Comparison of ENCODE assay signal across 9 mouse cellular contexts in the genomic region with DNA sequence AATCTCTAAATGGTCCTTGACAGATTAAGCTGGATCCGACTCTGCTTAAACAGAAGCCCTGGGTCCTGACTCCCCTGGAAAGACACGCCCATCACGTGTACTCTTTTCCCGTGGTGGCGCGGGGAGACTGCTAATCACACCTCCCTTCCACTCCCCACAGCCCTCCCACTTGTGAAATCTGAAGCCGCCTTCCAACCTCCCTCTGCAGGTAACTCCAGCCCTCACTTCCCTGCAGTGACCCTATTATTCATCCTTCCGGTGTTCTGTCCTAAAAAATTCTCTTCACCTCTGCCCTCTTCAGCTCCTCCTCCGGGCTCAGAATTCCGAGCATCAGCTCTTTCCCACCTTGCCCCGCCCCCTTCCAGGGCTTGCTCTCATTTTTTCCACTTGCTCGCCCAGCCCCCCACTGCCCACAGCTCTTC. TPM values are rescaled to one million over a fixed set of nuclear protein-coding genes. Genes with fewer than 3 reads are reported as not detected.
DNase-seq lines count a peak whose midpoint lies in the region; ATAC-seq and TF ChIP-seq lines count a peak whose summit lies in the region.
"Had no signal": no experiment of that assay in that cellular context is flagged by ENCODE, and none has a peak within 500 bp of the region (broad histone marks: within the 10 kb centered on the region; RNA-seq: fewer than 3 reads in every experiment).

No protein-coding gene starts in this region.

- H3K4me3 ChIP-seq in ES-E14 (ENCODE audit: insufficient read depth in 1 of 2, low read depth in 1 of 2, low read length in 2 of 2, poor library complexity in 1 of 2, severe bottlenecking in 1 of 2): peak overlapping the region in 1 of 2 experiments; percentile 42; a peak in 2 of 4 replicates
- H3K4me3 ChIP-seq in intestine, postnatal 0 days (ENCODE audit: low read depth, low read length): no peak overlapping the region
- H3K4me3 ChIP-seq: liver, embryonic 13.5 days had no signal

- no peak overlapping the region; the same call in 1 of the 2 replicates for H3K9ac ChIP-seq in ES-E14 (ENCODE audit: insufficient read depth, low read depth, low read length, poor library complexity, severe bottlenecking)
- H3K9ac ChIP-seq in intestine, postnatal 0 days (ENCODE audit: low read depth, low read length): peak overlapping the region; percentile 37; the same call in 1 of the 2 replicates
- H3K9ac ChIP-seq: liver, embryonic 13.5 days had no signal

- H3K9me3 ChIP-seq in ES-E14 (ENCODE audit: control insufficient read depth, insufficient read depth, low read depth, low read length): no peaks in the 10 kb centered on the region
- H3K9me3 ChIP-seq in intestine, postnatal 0 days (ENCODE audit: control insufficient read depth): no peaks in the 10 kb centered on the region
- H3K9me3 ChIP-seq: liver, embryonic 13.5 days had no signal

- H3K27me3 ChIP-seq in intestine, postnatal 0 days (replicated peaks; ENCODE audit: control insufficient read depth, insufficient read depth, low read length): no peaks in the 10 kb centered on the region

- TF ChIP-seq CTCF in intestine, postnatal 0 days (IDR thresholded peaks at IDR 0.05; ENCODE audit: low read depth): no peak

- peak overlapping the region; percentile 46 for H3K4me2 ChIP-seq in intestine, postnatal 0 days (replicated peaks; ENCODE audit: low read depth)
- H3K4me2 ChIP-seq: liver, embryonic 13.5 days had no signal

- H3K4me1 ChIP-seq in ES-E14 (ENCODE audit: control insufficient read depth in 2 of 2, insufficient read depth in 2 of 2, low read length in 2 of 2, poor library complexity in 1 of 2): peaks cover 12 to 42% of the 10 kb centered on the region in 2 experiments
- no peaks in the 10 kb centered on the region; the same call in 1 of the 2 replicates for H3K4me1 ChIP-seq in intestine, postnatal 0 days (replicated peaks; ENCODE audit: control insufficient read depth, insufficient read depth, low read length)

- under 1% methylated on average over 12 of the region's 12 CpGs for WGBS in intestine, postnatal 0 days

- DNase-seq in ES-E14 (ENCODE audit: low read depth, low spot score): peak; percentile 91
- peak; percentile 53 for DNase-seq in embryo, embryonic 9.5 days (ENCODE audit: extremely low spot score)
- DNase-seq in lung, postnatal 36 days: peak; percentile 78
- DNase-seq in frontal cortex, postnatal 14 days (ENCODE audit: low spot score in 2 of 2): no peak
- no peak for DNase-seq in right cerebral cortex, adult 2 months (ENCODE audit: low spot score in 2 of 2)
- no peak for DNase-seq in left cerebral cortex, adult 11 months (ENCODE audit: low spot score)
- no peak for DNase-seq in frontal cortex, postnatal 25 days (ENCODE audit: low spot score in 2 of 2)
- DNase-seq: liver, embryonic 13.5 days had no signal

- ATAC-seq in intestine, postnatal 0 days: 0 out of 2 replicates have a peak, but pooled peaks have one; percentile 19

- H3K36me3 ChIP-seq in ES-E14 (ENCODE audit: control insufficient read depth, insufficient read depth, low read length, poor library complexity, severe bottlenecking): no peaks in the 10 kb centered on the region
- H3K36me3 ChIP-seq in intestine, postnatal 0 days (ENCODE audit: control insufficient read depth, insufficient read depth): no peaks in the 10 kb centered on the region
- H3K36me3 ChIP-seq: liver, embryonic 13.5 days had no signal

- in situ Hi-C loops in ES-E14 (cut with MboI; ENCODE audit: low sequenced_read_pairs in 2 of 2, unreplicated experiment in 2 of 2): no loop called here

- H3K27ac ChIP-seq in ES-E14 (ENCODE audit: insufficient read depth, low read depth, low read length, poor library complexity, severe bottlenecking): peak overlapping the region; percentile 73; the same call in 1 of the 2 replicates
- no peak overlapping the region for H3K27ac ChIP-seq in intestine, postnatal 0 days (ENCODE audit: low read depth, low read length)
- H3K27ac ChIP-seq: liver, embryonic 13.5 days had no signal

TF ChIP-seq in ES-E14, 5 proteins besides CTCF, POLR2A, EP300 and RAD21:
- no peak for TF ChIP-seq MAFK (IDR thresholded peaks at IDR 0.05; ENCODE audit: insufficient read depth, low read depth, low read length)
- peak; percentile 43; the same call in 1 of the 2 replicates for TF ChIP-seq ZNF384 (IDR thresholded peaks at IDR 0.05; ENCODE audit: low read depth, low read length)

RNA-seq across cellular contexts. Expression of a gene that starts 5.9 kb away (rescaled TPM):
- 12.9 and 13.0 TPM in 2 replicates for total RNA-seq in ES-E14 (2012; rRNA removed)
- polyA plus RNA-seq in intestine, postnatal 0 days (2015; fragmentation: Nextera tagmentation; extraction: Ambion mirVana): 4.7 and 5.5 TPM in 2 replicates

Comparison
In these comparisons a context has a peak if more than half of its experiments do, and no peak if none do; other contexts are left out.
1. DNase-seq: peak in ES-E14 (single experiment), embryo, embryonic 9.5 days (single experiment) and lung, postnatal 36 days (single experiment); none in frontal cortex, postnatal 14 days (0 of 2), right cerebral cortex, adult 2 months (0 of 2), left cerebral cortex, adult 11 months (single experiment) and frontal cortex, postnatal 25 days (0 of 2).